Mouse (Mus musculus) bone marrow macrophage, adult 2 months (primary cell): Measurements from ENCODE around the gene Ppp4r1.

Source experiments
- CTCF ChIP-seq: IDR thresholded peaks from 2 replicates; pipeline ENCODE4 v1.5.1; 2012; ENCODE audit warnings: low read depth, mild to moderate bottlenecking, low read length, moderate library complexity
- POLR2A ChIP-seq: IDR thresholded peaks from 2 replicates; pipeline ENCODE4 v1.6.1; 2012; ENCODE audit warnings: mild to moderate bottlenecking, low read depth, low read length, borderline replicate concordance

- TF ChIP-seq CTCF = no peak
- TF ChIP-seq POLR2A = no peak
Measured at GRCm38 (mm10) chr17:65753130-65753529, 29.2 kb upstream of the Ppp4r1 start.
